Mouse (Mus musculus): ENCODE data around the gene Dcaf1. TPM values are rescaled to one million over a fixed set of nuclear protein-coding genes. Genes with fewer than 3 reads are reported as not detected.
A peak's percentile ranks its signal among the peaks of the same experiment; 100 is the strongest.

Gene Dcaf1
- total RNA-seq, 2 experiments from 2014 or later, result 31.6 to 44.6 TPM

- DNase-seq, result no peak
These were observed 57.8 kb downstream of the Dcaf1 start for GRCm38 (mm10) chr9:106879471-106879870.

DNA sequence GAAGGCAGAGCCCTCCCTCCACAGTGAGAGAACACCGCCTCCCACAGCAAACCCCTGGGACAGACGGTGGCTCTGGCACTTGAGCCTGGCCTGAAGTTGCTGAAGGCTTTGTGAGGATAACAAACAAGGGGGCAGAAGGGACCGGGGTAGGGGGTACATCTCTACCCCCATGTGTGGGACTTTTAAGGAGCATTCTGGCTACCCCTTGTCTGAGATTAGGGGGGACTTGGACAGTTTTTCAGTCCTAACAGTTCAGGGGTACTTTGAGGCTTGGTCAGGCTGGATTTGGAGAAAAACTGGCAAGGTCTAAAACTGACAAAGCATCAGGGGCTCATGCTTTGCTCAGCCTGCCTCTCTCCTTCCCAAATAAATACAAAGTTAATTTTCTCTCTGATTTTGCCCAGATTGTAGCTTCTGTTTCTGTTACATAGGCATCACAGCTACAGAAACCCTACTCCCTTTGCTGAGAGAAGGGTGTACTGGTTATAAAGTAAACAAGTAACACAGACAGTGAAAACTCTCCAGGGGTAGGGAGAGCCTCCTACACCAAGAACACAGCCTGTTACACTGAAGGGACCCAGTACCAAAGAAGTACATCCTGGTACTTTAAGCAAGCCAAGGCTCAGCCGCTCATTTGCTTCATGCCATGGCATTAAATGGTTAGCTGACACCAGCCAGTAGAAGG lies 59.5 kb downstream of the Dcaf1 start:
- DNase-seq, result no peak

GRCm38 (mm10) chr9:106882176-106882575 lies 60.5 kb downstream of the Dcaf1 start:
- no peak for DNase-seq

DNA sequence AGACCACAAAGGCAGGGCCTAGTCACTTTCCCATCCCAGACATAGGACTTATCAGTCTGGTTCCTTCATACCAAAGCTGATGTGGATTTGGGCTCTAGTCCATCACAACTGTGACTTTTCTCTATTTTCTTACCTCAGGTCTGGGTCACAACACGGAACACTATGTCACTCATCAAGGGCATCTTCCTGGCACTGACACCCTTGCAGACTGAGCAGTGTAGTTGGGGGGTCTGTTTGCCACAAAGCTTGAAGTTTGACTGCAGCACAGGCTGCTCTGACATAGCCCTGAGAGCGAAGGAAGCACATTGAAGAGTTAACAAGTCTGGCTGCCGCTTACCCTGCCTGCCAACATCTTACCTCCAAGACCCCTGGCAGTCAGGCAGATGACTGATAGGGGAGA lies 61.4 kb downstream of the Dcaf1 start:
- DNase-seq, result no peak

DNA sequence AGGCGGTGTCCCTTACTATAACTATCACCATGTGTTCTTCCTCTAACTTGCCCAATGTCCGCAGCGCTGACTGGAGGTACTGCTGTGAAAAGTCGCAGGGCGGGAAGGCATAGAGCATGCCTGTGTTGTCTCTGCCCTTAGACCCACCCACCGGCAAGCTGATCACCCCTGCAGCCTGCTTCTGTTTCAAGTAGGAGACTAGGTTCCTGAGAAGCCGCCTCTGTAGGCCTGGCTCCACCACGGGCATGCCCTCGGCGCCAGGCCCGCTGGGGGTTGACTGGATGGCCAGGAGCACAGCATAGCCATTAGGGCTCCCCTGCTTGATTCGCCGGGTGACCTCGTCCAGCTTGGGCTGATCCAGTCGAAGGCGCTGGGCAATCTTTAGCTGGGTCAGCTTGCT lies 62.6 kb downstream of the Dcaf1 start:
- DNase-seq, result no peak

- DNase-seq, result no peak
These were observed 63.6 kb downstream of the Dcaf1 start for GRCm38 (mm10) chr9:106884996-106885900.

- DNase-seq, result peak in 1 of 2 experiments; percentile 42
These were observed 64.4 kb downstream of the Dcaf1 start for GRCm38 (mm10) chr9:106885901-106886731.

GRCm38 (mm10) chr9:106886828-106887702 lies 65.4 kb downstream of the Dcaf1 start, which contains the start of gene Rbm15b:
TSS of gene Rbm15b (minus strand) at chr9:106887428.
- peak; percentile 96 to 97 for DNase-seq

- DNase-seq, result no peak
These were observed 66.7 kb downstream of the Dcaf1 start for GRCm38 (mm10) chr9:106888346-106888745.

DNA sequence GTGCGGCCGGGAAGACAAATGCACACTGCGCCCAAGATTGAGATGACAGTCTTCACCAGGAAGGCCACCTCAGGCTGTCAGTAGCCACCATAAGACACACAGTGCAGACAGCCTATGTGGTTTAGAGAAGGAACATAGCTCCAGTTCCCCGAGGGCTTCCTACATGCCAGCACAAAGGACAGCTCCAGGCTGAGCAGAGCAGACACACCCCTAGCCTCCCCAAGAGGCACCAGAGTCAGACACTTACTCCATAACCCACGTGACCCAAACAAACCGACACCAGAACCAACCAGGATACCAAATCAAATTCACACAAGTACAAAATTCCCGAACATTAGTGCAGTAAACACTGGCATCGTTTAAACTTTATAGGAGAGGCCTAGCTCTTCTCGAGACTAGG lies 67.6 kb downstream of the Dcaf1 start:
- no peak for DNase-seq

DNA sequence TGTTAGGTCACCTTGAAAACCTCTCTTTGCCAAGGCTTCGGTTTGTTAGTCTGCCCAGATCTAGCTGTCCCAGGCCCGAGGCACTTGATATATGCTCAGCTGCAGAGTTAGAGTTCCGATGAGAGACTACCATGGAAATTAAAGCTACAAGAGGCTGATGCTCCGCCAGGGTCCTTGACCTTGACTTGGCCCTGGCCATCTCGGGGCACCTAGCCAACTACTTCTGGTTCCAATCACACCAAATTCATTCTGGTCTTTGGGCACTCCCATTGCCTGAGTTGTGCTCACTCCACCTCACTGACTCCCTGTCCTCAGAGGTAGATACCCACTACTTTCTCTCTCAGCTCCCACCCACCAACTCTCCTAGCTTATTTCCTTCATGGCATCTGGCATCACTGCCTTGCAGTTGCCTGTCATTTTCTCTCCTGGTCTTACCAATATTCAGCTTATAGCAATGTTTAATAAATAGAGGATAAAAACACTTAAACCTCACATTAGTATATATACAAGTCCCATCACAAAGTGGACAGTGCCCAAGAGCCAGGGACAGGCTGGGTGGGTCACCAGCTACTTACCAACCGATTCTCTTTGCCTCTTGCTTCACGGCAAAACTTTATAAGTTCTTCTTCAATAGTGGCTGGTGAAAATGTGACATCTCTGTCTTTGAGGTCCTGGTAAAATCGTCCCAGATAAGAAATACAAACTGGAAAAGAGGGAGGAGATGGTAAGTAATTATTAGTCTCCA lies 69.0 kb downstream of the Dcaf1 start:
- no peak for DNase-seq

- no peak for DNase-seq
These were observed 69.7 kb downstream of the Dcaf1 start for GRCm38 (mm10) chr9:106891341-106891741.

- DNase-seq, result peak; percentile 98 to 99
These were observed 70.3 kb downstream of the Dcaf1 start, which contains the start of gene Manf for GRCm38 (mm10) chr9:106891829-106892551. TSS of gene Manf (minus strand) at chr9:106891979.

- no peak for DNase-seq
These were observed 70.8 kb downstream of the Dcaf1 start for GRCm38 (mm10) chr9:106892552-106892875.

DNA sequence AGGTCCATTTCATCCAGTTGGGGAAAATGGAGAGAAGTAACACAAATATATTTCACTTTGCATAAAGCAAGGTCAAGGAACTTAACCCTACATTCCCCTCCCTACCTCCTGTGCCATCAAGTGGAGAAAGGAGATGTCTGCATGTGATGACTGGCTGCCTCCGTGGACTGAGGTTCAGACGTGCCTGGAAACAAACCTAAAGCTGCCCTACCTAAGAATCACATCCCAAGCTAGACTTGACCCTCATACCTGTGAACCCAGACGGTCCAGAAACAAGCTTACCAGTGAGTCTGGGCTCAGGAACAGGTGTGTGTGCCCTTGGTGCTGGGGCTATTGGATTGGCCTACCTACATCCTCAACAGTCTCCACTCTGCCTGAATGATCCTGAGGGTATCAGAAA lies 71.7 kb downstream of the Dcaf1 start:
- DNase-seq, result no peak

- no peak for DNase-seq
These were observed 77.2 kb downstream of the Dcaf1 start for GRCm38 (mm10) chr9:106898901-106899300.

DNA sequence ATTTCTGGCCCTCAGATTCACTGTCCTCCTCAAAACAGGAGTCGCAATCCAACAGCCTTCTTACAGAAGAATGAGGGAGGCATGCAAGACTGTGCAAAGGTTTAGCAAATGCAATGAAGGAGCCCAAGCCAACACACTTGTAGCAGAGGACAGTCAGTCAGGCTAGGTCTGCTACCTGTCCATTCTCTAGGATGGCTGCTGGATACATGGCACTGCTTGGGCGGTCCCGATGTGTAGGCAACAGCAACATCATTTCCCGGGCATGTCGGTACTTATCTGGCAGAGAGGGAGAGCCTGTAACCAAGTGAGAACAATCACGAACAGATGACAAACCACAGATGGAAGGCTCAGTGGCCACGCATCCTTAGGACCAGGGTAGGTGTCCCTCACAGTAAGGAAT lies 79.9 kb downstream of the Dcaf1 start:
- no peak for DNase-seq

DNA sequence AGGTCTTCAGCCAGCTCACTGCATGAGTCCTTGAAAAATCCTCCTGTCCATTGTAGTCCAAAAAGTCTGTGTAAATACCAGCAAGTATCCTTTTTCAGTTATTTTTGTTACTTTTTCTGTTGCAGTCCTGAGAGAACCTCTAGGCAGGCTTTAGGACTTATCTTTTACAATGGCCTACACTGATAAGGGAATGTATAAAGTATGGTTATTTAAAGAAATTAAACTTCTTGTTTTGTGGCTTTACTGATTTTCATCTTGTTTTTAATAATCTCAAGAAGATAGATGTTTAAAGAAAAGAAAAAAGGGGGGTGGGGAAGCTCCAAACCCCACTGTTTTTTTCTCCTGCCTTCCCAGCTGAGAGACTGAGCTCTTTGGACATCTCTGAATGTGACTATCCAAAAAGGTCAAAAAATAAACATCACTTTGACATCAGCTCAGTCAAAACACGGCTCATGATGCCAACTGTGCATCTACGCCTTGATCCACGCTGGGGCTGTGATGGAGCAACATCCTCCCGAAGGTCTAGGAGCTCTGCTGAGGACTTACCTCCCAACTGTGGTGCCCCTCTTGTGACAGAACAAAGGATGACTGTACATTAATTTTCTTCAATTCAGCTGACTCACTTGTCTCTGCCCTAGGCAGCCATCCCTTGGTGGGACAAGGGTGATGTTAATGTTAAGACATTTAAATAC lies 81.6 kb downstream of the Dcaf1 start:
- DNase-seq, result no peak

- no peak for DNase-seq
These were observed 82.1 kb downstream of the Dcaf1 start for GRCm38 (mm10) chr9:106903791-106904134.

DNA sequence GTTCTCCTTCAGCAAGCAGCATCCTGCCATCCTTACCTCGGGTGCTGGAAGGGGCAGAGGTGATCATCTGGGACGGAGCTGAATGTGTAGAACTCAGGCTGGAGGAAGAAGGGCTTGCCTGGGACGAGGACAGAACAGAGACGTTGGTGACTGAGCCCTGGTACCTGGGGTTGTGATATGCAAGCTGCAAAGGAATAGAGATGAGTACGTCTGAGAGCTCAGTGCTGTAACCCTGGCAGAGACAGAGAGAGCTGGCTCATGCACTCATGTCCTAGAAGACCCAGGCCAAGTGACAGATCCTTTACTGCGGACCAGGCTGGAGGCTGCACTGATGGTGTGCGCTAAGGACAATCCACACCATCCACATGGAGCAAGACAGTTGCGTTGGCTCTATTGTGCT lies 84.9 kb downstream of the Dcaf1 start:
- no peak for DNase-seq

Measured in layer of hippocampus, postnatal 36 days (tissue).